Mouse (Mus musculus) forebrain, embryonic 11.5 days (tissue): ENCODE measurements at regions not wholly inside any gene's neighbourhood (a gene's known extent, or its start where the extent isn't known, plus 50 kb on each side); places are given as distances from the start of the nearest gene placed in this dataset.

Source experiments
- ATAC-seq: fragments of 200-750 bp; cut with Nextera tagmentation; replicated peaks from 2 replicates; pipeline ENCODE4 v1.8.0; 2017; ENCODE audit warnings: moderate TSS enrichment; ENCODE audit not compliant: low FRiP score
- DNase-seq: peaks from one replicate; pipeline ENCODE4 v3.0.0-alpha.2; 2017; ENCODE audit warnings: low spot score
- H3K27ac ChIP-seq: fragments of 300-500 bp; sonication (generic); 2 replicates; pipeline ENCODE4 v1.5.1; 2014; ENCODE audit warnings: low read depth, low read length
- H3K27me3 ChIP-seq: fragments of 300-500 bp; sonication (generic); 2 replicates; pipeline ENCODE4 v1.6.1; 2014; ENCODE audit warnings: mild to moderate bottlenecking, low read length, mixed read lengths; ENCODE audit not compliant: control insufficient read depth, insufficient read depth
- H3K36me3 ChIP-seq: fragments of 300-500 bp; sonication (generic); 2 replicates; pipeline ENCODE4 v1.6.1; 2014; ENCODE audit warnings: mild to moderate bottlenecking, low read length, moderate library complexity, mixed read lengths; ENCODE audit not compliant: control insufficient read depth, insufficient read depth
- H3K4me1 ChIP-seq: fragments of 300-500 bp; sonication (generic); replicated peaks from 2 replicates; pipeline ENCODE4 v1.6.1; 2014; ENCODE audit warnings: low read length, mixed read lengths; ENCODE audit not compliant: control insufficient read depth, insufficient read depth
- H3K4me2 ChIP-seq: fragments of 300-500 bp; sonication (generic); 2 replicates; pipeline ENCODE4 v1.6.1; 2014; ENCODE audit warnings: low read depth, mild to moderate bottlenecking, low read length, moderate library complexity, mixed read lengths; ENCODE audit not compliant: severe bottlenecking
- H3K4me3 ChIP-seq: fragments of 300-500 bp; sonication (generic); 2 replicates; pipeline ENCODE4 v1.5.1; 2014; ENCODE audit warnings: low read depth, low read length
- H3K9ac ChIP-seq: fragments of 300-500 bp; sonication (generic); 2 replicates; pipeline ENCODE4 v1.6.1; 2014; ENCODE audit warnings: low read length
- H3K9me3 ChIP-seq: fragments of 300-500 bp; sonication (generic); 2 replicates; pipeline ENCODE4 v1.6.1; 2016; ENCODE audit warnings: low read length, mixed read lengths; ENCODE audit not compliant: control insufficient read depth
- WGBS: fragments of 180-500 bp; shearing (Covaris S2); extraction: QIAGEN DNeasy Blood & Tissue Kit; methylation state at CpG from one replicate; pipeline ENCODE4 v1.1.7; 2014; 5-methylcytosine and 5-hydroxymethylcytosine counted together

- DNase-seq (no peak), ATAC-seq (no peak)
- Histone ChIP-seq H3K36me3 (no peaks in the 10 kb centered on the region), H3K9ac (no peak overlapping the region), H3K4me1 (no peaks in the 10 kb centered on the region), H3K9me3 (no peaks in the 10 kb centered on the region), H3K4me3 (no peak overlapping the region), H3K27me3 (no peaks in the 10 kb centered on the region), H3K27ac (no peak overlapping the region), H3K4me2 (no peak overlapping the region)
- WGBS = 19% methylated on average over 2 of the region's 2 CpGs
These were observed 345.2 kb upstream of the Tshz3 start for GRCm38 (mm10) chr7:36352761-36353160.

- Histone ChIP-seq H3K27ac (no peak overlapping the region), H3K4me2 (no peak overlapping the region), H3K27me3 (no peaks in the 10 kb centered on the region), H3K36me3 (no peaks in the 10 kb centered on the region), H3K9ac (no peak overlapping the region), H3K4me3 (no peak overlapping the region), H3K9me3 (no peaks in the 10 kb centered on the region), H3K4me1 (no peaks in the 10 kb centered on the region)
- 75% methylated on average over 4 of the region's 4 CpGs for WGBS
- DNase-seq (no peak), ATAC-seq (no peak)
These were observed 347.3 kb upstream of the Tshz3 start for GRCm38 (mm10) chr7:36350616-36351015.

- ATAC-seq = no peak
These were observed 349.7 kb upstream of the Tshz3 start for GRCm38 (mm10) chr7:36348195-36348594.

GRCm38 (mm10) chr7:36334857-36335256 is 363.1 kb upstream of the Tshz3 start:
- Histone ChIP-seq H3K4me1 (no peaks in the 10 kb centered on the region), H3K9me3 (no peaks in the 10 kb centered on the region), H3K4me3 (no peak overlapping the region), H3K36me3 (no peaks in the 10 kb centered on the region), H3K27me3 (no peaks in the 10 kb centered on the region), H3K4me2 (no peak overlapping the region), H3K27ac (no peak overlapping the region), H3K9ac (no peak overlapping the region)
- DNase-seq = no peak
- 91% methylated on average over 5 of the region's 5 CpGs for WGBS
- no peak for ATAC-seq

More at GRCm38 (mm10) chr7:36348195-36348594, 349.7 kb upstream of the Tshz3 start:
- no peak for DNase-seq
- Histone ChIP-seq H3K9me3 (no peaks in the 10 kb centered on the region), H3K9ac (no peak overlapping the region), H3K4me3 (no peak overlapping the region), H3K36me3 (no peaks in the 10 kb centered on the region), H3K27me3 (no peaks in the 10 kb centered on the region), H3K27ac (no peak overlapping the region), H3K4me2 (no peak overlapping the region), H3K4me1 (no peaks in the 10 kb centered on the region)
- WGBS = 93% methylated on average over 8 of the region's 8 CpGs

- Histone ChIP-seq H3K4me3 (no peak overlapping the region), H3K4me2 (no peak overlapping the region), H3K9ac (no peak overlapping the region), H3K36me3 (no peaks in the 10 kb centered on the region), H3K4me1 (no peaks in the 10 kb centered on the region), H3K27me3 (no peaks in the 10 kb centered on the region), H3K27ac (no peak overlapping the region), H3K9me3 (no peaks in the 10 kb centered on the region)
- 68% methylated on average over 5 of the region's 5 CpGs for WGBS
- DNase-seq = no peak
- ATAC-seq = no peak
These were observed 363.8 kb upstream of the Tshz3 start for GRCm38 (mm10) chr7:36334091-36334490.

- H3K4me2 ChIP-seq = no peak overlapping the region
- no peaks in the 10 kb centered on the region for H3K4me1 ChIP-seq
- no peaks in the 10 kb centered on the region for H3K27me3 ChIP-seq
- no peak for DNase-seq
- 83% methylated on average over 7 of the region's 7 CpGs for WGBS
- no peak overlapping the region for H3K9ac ChIP-seq
- H3K4me3 ChIP-seq = no peak overlapping the region
- no peaks in the 10 kb centered on the region for H3K36me3 ChIP-seq
- H3K9me3 ChIP-seq = no peaks in the 10 kb centered on the region
- H3K27ac ChIP-seq = no peak overlapping the region
- no peak for ATAC-seq
These were observed 365.3 kb upstream of the Tshz3 start for GRCm38 (mm10) chr7:36332633-36333032.

- H3K36me3 ChIP-seq = no peaks in the 10 kb centered on the region
- no peak overlapping the region for H3K4me2 ChIP-seq
- H3K4me3 ChIP-seq = no peak overlapping the region
- ATAC-seq (no peak), DNase-seq (no peak)
- H3K9me3 ChIP-seq = no peaks in the 10 kb centered on the region
- H3K27me3 ChIP-seq = no peaks in the 10 kb centered on the region
- WGBS = 85% methylated on average over 2 of the region's 2 CpGs
- no peaks in the 10 kb centered on the region for H3K4me1 ChIP-seq
- no peak overlapping the region for H3K9ac ChIP-seq
- no peak overlapping the region for H3K27ac ChIP-seq
These were observed 369.8 kb upstream of the Tshz3 start for GRCm38 (mm10) chr7:36328141-36328540.

- Histone ChIP-seq H3K36me3 (no peaks in the 10 kb centered on the region), H3K9me3 (no peaks in the 10 kb centered on the region), H3K9ac (no peak overlapping the region), H3K27ac (no peak overlapping the region), H3K4me2 (no peak overlapping the region), H3K4me3 (no peak overlapping the region), H3K27me3 (no peaks in the 10 kb centered on the region), H3K4me1 (no peaks in the 10 kb centered on the region)
- 90% methylated on average over 1 of the region's 1 CpGs for WGBS
- no peak for DNase-seq
- no peak for ATAC-seq
These were observed 373.9 kb upstream of the Tshz3 start for GRCm38 (mm10) chr7:36324035-36324434.

GRCm38 (mm10) chr7:36322181-36322580 is 375.7 kb upstream of the Tshz3 start:
- Histone ChIP-seq H3K9ac (no peak overlapping the region), H3K27me3 (no peaks in the 10 kb centered on the region), H3K9me3 (no peaks in the 10 kb centered on the region), H3K4me1 (no peaks in the 10 kb centered on the region), H3K36me3 (no peaks in the 10 kb centered on the region), H3K4me2 (no peak overlapping the region), H3K27ac (no peak overlapping the region), H3K4me3 (no peak overlapping the region)
- DNase-seq (no peak), ATAC-seq (no peak)
- WGBS = 87% methylated on average over 4 of the region's 4 CpGs
